Mouse (Mus musculus): ENCODE data around the gene Trak1.
"Not testable (repeated sequence)": the region's sequence is repeated elsewhere in the genome, so short reads cannot be mapped to it uniquely, and the experiment has no call there.

The Trak1 gene

DNA sequence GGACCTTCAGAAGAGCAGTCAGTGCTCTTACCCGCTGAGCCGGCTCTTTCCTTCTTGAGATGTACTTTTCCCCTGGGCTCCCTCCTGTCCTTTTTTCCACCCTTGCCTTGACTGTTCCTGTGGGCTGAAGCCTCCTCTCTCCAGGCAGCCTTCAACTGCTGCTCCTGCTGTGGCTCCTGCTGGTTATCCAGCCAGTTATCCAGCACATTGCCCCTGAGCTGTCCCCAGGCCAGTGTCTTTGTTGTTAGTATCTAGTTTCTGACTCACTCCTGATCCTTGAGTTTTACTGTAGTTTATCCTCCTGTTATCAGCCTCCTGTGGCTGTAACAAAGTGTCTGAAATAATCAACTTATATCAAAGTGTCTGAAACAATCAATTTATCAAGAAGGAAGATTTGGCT, 23.8 kb downstream of the Trak1 start:
- no peak for DNase-seq

GRCm38 (mm10) chr9:121322034-121322433, 24.7 kb downstream of the Trak1 start:
- no peak for DNase-seq

GRCm38 (mm10) chr9:121328342-121328741, 31.0 kb downstream of the Trak1 start:
- not testable (repeated sequence) for DNase-seq

GRCm38 (mm10) chr9:121329181-121329580, 31.9 kb downstream of the Trak1 start:
- no peak for DNase-seq

DNA sequence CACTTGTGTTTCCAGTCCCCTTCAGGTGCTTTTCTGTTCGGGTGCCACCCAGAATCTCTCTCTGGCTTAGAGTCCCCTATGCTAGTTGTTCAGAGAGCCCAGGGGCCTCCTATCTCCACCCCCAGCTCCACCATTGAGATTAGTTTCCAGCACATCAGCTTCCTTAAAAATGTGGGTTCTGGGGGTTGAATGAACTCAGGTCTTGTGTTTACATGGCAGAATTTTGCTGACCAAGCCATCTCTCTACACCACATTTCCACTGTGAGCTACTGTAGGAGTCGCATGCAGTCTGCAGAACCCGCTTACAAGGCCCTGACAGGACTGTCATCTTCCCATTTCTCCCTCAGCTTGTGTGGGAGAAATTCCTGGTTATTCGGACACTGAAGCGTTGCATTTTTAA, 32.8 kb downstream of the Trak1 start:
- no peak for DNase-seq

DNA sequence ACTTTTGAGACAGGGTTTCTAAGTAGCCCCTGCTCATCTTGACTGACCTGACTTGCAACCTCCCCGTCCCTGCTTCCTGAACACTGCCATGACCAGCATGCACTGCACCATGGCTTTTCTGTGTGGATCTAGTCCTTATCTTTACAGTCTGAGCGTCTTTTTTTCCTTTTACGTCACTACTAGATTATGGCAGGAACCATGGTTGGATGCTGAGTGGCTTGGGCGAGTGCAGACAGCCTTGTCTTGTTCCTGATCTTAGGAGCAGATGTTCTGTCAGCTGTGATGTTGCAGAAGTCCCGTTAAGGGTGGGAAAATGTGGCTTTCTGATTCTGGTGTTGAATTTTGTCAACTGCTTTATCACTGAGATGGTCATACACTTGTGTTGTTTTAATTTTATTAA, 34.1 kb downstream of the Trak1 start:
- DNase-seq = no peak

DNA sequence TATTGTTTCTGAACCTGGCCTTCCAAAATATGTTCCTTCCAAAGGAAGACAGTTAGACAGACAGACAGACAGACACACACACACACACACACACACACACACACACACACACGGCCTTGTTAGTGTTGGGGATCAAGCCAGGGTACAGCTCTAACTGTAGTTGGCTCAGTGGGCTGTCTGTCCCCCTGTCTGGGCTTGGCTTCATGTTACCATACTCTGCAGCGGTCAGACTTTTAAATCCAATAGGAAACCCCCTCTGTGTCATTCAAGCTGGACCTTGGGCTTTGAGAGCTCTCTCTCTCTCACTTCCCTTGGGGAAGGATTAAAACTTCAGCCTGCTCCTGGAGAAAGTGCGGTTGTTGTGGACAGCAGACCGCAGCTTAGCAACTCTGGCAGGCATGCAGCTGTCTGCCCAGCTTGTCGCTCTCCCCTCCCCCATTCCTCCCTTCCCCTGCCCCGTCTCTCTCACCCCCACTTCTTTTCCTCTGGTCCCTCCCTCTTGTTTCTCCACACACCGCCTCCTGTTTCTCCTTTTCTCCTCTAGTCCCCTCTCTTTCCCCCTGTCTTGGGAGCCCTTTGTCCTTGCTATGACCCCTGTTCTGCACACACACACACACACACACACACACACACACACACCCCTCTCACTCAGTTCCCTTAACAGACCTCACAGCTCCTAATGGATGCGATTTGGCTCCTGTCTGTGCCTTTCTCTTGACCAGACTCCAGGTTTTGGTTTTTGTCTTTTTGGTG, 34.8 kb downstream of the Trak1 start:
- no peak for DNase-seq

DNA sequence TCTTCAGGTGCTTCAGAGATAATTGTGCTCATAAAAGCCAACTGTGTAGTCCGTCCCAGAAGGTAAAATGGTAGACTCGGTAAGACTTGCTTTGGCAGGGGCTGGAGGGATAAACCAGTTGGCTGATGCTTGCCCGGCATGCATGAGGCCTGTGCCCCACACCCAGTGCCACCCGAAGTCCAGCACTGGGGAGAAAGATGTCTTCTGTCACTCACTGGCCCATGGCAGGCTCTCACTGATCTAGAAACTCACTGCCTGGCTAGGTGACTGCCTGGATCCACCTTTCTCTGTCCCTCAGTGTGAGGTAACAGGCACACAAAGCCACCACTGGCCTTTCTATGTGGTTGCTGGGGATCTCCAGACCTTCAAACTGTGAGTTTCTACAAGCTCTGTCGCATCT, 36.3 kb downstream of the Trak1 start:
- no peak for DNase-seq

- DNase-seq = no peak
Observed at GRCm38 (mm10) chr9:121334311-121334851, 37.1 kb downstream of the Trak1 start.

DNA sequence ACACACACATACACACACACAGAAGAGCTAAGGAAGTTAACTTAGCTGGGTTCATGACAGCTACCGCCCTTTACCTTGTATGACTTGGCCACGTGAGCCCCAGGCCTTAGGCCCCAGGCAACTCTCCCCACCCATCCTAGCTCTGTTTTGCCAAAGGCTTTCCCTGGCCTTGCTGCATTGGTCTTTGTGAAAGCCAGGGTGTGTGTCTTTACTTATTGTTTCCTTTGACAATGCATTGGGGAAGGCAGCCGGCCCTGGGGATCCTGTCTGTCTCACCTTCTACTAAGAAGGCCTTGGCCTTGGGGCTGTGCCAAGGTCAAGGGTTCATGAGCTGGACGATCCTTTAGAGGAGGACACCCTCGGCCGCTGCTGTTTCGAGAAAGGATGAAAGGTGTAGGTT, 38.3 kb downstream of the Trak1 start:
- no peak for DNase-seq

DNA sequence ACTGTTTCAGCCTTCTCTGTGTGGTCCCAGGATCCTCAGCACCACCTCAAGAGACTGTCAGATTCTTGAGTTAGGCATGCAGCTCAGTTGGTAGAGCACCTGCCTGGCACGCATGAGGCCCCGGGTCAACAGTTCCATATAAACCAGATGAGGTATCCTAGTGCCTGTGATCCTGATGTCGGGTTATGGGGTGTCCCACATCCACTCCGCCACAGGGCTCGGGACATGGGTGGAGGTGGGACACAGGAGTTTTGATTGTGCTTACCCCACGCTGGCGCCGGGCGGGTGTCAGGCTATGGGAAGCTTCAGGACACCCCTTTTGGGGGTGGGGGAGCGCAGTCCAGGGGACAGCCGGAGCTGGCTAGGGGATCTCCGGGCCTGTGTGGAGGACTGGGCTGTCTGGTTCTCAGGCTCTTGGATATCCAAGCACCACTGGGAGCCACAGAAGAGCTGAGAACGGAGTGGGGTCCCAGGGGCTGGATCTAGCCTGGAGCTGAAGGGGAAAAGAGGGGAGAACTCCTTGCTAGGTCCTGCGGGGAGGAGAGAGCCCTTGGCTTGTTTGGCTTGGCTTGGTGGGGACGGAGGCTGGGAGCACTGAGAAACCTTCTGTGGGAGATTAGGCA, 39.1 kb downstream of the Trak1 start:
- DNase-seq = no peak

DNA sequence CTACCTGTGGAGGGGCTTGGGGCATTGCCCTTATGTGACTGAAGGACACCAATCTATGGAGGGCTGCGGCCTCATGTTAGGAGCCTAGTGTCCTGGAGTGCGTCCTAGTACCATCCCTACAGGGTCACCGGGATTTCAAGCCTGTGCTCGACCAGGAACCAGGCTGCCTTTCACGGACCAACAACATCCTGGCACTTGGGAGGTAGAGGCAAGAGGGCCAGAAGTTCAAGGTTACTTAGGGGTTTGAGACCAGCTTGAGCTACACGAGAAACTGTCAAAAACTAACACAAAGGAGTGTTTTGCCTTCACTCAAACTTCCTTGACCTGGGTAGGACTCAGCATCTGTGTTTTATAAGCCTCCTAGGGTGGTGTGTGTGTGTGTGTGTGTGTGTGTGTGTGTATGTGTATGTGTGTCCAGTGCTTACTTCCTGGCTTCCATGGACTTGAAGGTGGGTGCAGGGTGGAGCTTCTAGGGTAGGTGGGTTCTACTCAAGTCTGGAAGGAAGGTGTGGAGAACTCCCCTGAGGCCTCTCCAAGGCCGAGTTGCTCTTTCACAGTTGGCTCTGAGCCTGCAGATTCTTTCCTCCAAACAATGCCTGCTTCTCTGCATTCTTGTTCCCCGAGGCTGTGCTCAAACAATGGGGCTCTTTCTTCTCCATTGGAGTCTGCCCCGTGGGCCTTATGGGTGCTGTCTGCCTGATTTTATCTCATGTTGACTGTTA, 40.1 kb downstream of the Trak1 start:
- DNase-seq = no peak

- DNase-seq = no peak
Observed at GRCm38 (mm10) chr9:121337938-121338289, 40.6 kb downstream of the Trak1 start.

DNA sequence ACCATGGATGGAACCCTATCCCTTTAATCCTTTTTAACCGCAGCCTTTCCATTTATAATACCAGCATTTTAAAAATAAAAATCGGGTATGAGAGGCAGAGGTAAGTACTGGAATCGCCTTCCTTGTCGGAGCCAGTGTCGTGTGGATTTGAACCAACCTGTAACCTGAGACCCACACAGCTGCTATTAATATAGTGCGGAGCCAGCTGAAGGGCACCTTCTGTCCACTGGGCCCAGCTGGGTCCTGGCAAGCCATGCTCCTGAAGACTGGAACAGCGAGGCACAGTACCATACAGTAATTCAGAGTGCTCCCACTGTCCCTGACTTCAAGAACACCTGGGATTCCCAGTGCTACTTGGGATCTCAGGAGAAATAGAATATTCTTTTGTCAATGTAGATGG, 44.5 kb downstream of the Trak1 start:
- DNase-seq = no peak

DNA sequence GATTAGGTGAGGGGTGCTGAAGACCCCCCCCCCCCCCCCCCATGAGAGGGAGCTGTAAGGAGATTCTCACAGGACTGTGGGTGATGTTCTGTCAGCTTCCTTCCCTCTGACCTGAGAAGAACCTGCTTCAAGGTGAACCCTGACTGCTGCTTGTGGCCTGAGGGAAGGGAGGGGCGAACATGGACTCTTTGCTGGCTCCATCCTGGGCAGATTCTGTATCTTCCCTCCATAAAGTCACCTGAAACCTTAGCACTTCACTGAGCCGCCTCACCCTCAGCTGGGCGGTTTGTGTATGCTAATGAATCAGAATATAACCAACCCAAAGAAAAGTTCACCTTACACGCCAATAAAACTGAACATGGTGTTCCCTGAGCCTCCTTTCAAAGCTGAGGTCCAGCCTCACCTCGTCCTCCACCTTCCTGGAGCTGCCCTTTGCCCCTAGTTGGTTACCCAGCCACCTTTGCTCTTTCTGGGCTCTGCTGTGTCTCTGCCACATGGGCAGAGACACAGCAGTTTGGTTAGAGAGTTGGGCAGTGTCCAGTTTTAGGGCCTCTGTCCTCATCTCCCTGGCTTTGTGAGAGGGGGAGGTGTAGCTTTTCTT, 45.3 kb downstream of the Trak1 start:
- DNase-seq = no peak

- no peak for DNase-seq
Observed at GRCm38 (mm10) chr9:121343122-121343876, 46.0 kb downstream of the Trak1 start.

DNA sequence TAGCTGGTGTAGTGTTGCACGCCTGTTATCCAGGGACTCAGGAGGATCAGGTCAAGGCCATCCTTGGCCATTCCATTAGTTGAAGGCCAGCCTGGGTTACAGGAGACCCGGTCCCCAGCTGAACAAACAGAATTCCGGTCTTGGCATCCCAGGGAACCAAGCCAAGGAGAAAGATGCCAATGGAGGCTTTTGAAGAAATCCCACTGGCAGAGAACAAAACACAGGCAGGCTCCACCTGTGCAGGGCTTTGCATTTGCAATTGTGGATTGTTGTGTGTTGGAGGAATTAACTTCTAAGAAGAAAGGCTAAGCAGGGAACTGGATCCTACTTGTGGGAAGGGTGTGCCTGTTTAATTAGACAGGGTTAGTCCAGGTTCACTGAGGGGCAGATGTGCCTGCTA, 47.0 kb downstream of the Trak1 start:
- no peak for DNase-seq

GRCm38 (mm10) chr9:121345427-121346130, 48.3 kb downstream of the Trak1 start:
- DNase-seq = no peak

DNA sequence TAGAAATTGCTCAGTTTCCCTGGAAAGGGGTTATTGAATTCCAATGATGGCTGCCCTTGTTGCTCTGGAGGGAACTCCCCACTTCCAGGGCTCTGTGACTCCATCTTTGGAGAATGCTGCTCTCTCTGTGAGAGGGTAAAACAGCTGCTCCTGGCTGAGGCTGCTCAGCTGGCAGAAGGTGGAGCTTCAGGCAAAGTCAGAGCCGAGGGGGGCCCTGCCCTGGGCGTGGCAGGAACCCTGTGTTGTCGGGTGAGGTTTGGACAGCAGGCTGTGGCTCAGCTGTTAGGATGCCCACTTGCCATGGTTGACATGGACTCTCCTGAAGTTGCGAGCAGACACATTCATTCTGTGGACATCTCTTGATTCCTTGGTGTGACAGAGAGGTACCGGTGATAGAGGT, 49.3 kb downstream of the Trak1 start:
- no peak for DNase-seq

- peak; percentile 65 for DNase-seq
Observed at GRCm38 (mm10) chr9:121347981-121348380, 50.7 kb downstream of the Trak1 start.

DNA sequence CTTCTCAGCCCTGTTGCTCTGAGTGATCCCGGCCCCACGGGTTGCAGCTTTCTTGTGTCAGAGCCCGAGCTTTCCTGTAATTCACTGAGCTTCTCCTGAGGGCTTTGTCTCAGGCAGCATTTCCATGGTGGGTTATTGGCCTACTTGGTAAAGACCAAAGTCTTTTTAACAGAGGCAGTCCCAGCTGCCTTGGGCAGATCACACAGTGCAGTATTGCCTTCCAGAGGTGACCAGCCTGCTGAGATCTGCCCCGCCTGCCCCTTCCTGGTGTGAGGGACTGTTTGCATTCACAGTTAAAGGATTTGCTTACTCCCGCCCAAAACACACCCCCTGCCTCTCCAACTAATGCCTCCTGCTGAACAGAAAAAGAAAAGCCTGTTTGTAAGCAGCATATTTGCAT, 51.2 kb downstream of the Trak1 start:
- no peak for DNase-seq

DNA sequence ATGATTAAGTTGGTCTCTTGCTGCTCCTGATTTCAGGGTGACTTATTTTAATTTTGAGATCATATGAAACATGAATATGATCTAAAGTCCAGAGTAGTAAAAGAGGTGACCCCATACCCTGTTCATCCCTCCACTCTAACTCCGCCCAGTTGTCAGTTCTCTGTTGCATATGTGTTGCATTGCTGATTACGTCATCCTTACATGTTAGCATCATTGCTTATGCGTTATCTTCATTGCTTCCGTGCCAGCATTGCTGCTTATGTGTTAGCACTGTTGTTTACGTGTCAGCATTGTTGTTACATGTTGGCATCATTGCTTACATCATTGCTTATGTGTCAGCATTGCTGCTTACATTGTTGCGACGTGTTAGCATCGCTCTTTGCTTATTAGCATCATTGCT, 51.8 kb downstream of the Trak1 start:
- DNase-seq = no peak
